Mouse (Mus musculus) adrenal gland, postnatal 4 days (tissue): ENCODE results near the gene Fam149a. TPM values are rescaled to one million over a fixed set of nuclear protein-coding genes. Genes with fewer than 3 reads are reported as not detected.
A peak's percentile ranks its signal among the peaks of the same experiment; 100 is the strongest.
"Not testable (repeated sequence)": the region's sequence is repeated elsewhere in the genome, so short reads cannot be mapped to it uniquely, and the experiment has no call there.

Source experiments
- DNase-seq, 2 experiments: peaks; one replicate each; pipeline ENCODE4 v3.0.0; 2021 to 2022; ENCODE audit warnings: low spot score in 2 of 2, mixed read lengths in 2 of 2
- total RNA-seq, 2 experiments: library from RNA; stranded (reverse); gene quantifications; 2 replicates each; pipeline ENCODE4 v1.2.3; 2021

Gene Fam149a
- total RNA-seq, 2 experiments from 2014 or later: 11.5 to 24.3 TPM

DNA sequence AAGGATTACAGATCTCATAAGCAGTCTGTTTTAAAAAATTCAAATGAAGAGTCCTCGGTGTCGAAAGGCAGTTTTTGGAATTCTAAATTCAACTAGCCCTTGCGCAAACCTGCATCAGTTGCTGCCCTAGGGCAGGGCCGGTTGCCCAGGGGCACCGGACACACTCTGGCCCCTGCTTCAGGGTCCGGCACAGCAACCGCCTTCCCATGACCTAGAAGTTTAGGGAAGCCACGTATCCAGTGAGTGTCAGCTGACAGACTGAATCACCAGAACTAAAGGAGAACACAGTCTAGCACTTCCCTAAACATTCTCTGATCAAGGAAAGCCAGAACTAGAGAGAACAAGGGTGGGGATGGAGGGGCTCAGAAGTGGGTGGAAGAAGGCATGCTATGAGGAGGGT is 48.6 kb downstream of the Fam149a start:
- DNase-seq: peak; percentile 7 to 11

DNA sequence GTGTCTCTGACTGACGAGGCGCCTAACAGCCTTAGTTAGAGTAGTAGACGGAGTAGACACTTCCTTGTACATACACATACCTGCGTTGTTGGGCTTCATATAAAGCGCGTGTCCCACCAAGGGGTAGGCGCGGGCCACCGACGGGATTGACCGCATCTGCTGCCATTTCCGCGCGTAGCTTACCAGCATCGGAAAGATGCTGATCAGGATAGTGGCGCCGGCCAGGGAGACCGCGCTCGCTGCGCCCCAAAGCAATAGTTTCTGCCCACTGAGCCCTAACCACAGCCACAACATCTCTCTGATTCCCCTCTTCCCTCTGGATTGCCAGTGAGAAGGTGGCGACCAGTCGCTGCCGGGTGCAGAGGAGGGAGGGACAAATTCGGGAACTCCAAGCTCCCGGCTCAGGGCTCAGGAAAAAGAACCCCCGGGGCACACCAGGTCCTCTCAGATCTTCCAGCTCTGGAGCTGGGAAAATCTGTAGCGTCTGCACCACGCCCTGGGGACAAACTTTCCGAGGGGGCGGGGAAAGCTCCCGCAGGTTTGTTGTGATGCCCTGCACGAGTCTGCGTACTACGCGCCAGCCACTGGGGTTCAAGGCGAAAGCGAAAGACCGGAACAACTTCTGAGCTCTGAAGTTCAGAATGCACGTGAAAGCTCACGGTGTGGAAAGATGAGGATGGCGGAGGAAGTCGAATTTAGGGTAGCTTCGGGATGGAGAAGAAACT is 49.2 kb downstream of the Fam149a start, which contains the start of gene Cyp4v3:
TSS of gene Cyp4v3 (minus strand) at position 532 of the 725 bp plus-strand sequence.
- peak; percentile 16 to 56 for DNase-seq

DNA sequence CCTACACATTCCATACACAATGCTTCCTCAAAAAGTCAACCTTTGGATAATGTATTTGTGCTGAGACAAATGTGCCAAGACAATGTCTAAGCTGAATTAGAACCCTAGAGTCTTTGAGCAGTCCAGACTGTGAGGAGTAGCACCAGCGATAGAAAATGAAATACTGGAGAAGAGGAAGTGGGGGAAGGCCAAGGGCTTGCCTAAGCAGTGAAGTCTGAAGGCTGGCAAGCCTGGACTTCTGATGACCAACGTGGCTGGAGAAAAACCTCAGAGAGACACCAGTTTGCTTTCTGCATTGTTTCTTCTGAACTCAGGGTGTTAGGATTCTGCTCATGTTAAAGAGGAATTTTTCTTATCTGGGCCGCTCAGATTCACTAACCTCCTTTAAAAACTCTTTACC is 51.2 kb downstream of the Fam149a start:
- no peak for DNase-seq

DNA sequence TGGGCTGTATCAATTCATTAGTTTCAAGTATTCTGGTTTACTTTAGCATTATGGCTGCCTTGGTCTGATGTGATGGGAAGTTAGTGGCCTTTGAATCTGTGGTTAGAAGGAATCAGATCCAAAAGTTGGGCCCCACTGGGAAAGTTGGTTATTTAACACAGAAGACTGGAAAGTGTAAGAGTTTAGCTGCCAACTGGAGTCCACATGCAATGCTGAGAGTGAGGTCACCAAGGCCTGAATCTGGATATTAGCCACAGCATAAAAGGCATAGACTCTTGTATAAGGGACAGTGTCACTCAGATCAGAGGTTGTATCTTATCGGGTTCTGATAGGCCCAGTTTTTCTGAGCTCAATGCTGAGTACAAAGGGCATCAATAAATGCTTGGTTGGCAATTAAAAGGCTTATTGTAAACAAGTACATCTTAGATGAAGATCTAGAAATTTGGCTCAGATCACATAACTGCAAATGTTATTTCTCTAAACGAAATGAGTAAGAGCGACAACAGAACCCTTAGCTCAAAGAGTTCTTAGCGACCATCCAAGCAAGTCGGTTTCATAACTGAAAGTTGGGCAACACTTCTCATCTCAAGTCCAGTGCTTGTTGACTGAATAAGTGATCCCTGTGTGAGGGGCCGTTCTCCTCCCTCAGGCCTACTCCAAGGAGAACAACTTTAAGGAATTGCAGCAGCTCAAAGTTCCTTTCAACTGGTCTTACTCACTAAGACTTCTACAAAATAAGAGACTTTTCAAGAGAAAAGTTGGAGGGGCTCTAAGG is 52.7 kb downstream of the Fam149a start:
- DNase-seq: no peak

DNA sequence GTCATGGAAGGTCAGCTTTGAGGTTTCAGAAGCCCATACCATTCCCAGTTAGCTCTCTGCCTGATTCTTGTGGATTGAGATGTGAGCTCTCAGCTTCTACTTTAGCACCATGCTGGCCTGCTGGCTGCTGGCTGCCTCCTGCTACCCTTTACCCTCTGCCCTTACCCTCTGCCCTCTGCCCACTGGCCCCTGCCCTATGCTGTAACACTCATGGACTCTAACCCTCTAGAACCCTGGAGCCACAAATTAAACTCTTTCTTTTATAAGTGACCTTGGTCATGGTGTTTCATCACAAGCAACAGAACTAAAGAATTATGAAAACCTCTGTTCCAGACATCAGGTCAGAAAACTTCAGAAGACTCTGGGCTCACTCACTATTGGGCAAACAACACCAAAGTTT is 55.0 kb downstream of the Fam149a start:
- not testable (repeated sequence) for DNase-seq

DNA sequence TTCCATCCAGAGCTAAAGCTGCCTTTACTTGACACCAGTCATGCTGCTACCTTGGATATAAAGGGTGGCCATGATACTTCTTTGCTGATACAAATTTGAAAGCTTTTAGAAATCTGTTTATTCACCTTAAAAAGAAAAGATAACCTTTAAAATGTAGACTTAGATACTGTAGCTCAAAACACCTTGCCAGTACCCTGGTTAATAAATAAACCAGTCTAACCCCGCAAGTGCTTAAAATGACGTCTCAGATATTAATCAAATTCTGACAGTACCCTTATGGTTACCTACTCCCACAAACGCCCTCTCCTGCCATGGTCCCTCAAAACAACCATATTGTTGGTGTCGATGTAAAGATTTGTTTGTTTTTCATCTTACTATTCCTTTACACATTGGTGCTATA is 57.9 kb downstream of the Fam149a start:
- DNase-seq: no peak

DNA sequence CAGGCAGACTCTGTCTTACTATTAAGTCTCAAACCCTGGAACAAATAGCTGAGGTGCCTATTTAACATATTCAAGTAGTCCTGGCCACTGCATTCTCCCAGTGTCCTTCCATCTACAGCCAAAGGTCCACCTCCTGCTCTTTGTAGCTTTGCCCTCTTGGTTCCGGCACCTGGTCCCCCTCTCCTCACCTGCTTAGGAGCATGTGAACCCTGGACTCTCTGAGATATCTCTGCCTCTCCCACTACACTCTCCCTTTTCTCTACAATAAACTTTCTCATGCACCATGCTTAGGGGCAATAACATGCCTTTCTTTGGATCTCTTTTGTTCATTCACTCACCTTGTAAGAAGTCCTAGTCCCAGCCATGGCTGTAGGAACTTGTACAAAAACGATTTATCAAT is 60.7 kb downstream of the Fam149a start:
- no peak for DNase-seq

DNA sequence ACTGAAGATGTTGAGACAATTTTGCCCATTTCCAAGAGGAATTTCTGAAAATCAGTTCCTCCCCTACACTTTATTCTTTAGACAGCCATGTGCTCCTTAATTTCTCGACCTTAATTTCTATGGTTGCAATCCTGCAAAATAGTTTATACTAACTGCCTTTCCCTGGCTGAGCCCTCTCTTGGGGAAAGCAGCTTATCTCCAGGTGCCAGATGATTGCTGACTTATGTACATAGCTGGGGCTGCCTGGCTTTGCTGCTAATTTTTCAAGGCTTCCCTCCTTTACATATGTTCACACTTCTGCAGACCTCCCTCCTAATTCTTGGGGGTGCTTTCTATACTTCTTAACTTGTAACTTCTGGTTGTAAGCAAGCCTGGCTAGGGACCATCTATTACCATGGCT is 61.2 kb downstream of the Fam149a start:
- no peak for DNase-seq

DNA sequence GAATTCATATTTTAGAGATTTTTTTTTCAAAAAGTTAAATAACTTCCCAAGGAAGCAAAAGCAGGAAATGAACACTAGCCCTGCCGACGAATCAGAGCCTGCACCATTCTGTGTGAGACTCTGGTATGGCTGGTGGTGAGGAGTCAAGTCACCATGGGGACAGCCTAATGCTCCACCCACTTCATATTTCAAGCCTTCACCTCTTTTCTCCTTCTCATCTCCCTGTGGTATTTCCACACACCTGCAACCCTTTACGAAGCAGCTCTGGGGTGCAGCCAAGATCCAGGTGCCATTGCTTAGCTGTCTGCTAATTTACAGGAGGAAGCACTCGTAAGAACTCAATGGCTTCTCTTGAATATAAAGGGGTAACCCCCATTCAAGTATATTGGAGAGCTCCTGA is 71.1 kb downstream of the Fam149a start:
- no peak for DNase-seq

DNA sequence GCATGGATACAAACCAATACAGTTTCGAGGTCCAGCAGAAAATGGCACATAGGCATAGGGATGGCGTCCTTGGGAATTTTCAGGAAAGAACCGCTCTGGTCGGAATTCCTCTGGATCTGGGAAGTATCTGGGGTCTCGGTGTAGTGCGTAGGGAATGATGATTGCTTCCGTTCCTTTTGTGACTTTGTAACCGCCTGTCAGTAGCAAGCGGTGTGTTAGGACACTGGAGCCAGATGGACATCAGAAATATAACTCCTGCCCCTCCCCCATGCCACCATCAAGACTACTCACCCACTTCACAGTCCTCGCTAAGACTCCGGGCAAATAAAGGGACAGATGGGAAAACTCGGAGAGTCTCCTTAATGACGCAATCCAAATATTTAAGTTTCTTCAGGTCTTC is 73.7 kb downstream of the Fam149a start, which contains the start of gene Gm45753:
TSS of gene Gm45753 (minus strand) at position 101 of the 400 bp plus-strand sequence.
- no peak for DNase-seq

DNA sequence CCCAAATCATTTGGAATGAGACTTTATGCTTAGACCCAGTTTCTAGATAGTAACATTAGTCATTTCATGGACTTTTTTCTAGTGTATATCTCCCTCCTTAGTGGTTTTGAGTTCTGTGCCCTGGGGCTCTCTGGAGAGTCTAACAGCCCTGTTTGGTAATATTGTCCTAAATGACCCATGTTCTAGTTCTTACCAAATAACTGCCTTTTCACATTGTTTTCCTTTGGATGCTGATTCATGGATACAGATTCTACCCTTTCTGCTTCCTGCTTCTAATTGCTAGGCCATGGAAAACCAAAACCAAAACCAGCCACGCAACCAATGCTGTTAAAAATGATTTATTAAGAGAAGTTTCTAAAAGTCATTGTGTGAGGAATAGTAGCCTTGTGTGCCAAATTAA is 76.6 kb downstream of the Fam149a start:
- DNase-seq: no peak

DNA sequence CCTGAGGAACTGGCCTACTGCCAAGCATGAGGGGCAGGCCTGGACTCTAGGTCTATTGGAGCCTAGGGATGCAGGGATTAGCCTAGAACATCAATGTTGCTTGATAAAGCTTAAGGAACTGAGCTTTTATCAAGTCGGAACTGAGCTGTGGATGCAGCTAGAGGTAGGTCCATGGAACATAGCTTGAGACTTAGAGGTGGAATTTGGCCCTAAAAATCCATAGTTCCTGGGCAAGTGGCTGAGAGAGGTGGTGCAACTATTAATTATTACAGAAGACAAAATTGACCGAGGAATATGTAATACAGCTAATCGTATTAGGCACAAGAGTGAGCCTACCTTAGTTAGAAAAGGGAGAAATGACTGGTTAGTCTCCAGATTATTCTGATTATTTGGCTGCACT is 77.7 kb downstream of the Fam149a start:
- DNase-seq: no peak

DNA sequence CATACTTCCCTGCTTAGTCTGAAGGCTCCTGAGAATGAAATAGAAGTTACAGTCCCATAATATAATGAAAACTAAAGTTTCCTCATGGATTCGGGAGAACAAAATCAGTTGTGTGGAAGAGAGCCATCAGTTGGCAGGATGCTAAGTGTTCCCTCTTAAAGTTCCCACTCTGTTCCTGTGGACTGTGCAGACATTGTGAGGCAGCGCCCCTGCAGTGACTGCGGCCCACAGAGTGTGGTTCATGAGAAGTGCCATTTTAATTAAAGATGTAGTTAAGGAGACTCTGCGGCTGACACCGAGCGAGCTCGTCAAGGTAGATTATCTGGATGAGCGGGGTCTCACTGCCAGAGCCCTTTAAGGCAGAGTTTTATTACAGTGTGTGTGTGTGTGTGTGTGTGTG is 79.7 kb downstream of the Fam149a start:
- no peak for DNase-seq

DNA sequence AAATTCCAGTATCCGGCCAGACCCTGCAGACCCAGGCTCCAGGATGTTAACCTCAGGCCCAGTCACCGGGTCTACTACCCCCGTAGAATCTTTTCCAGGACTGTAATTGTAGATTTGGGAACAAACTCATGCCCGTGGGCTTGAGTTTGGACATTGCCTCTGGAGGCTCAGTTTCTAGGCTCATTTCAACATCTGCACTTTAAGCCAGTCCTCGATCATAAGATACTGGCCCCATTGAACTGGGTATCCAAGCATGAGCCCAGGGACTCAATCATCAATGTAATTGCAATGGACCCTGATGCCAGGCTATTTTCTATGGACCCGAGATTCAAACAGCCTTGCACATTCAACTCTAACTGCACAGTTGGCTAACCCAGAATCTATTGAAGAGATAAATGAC is 86.8 kb downstream of the Fam149a start:
- DNase-seq: no peak

DNA sequence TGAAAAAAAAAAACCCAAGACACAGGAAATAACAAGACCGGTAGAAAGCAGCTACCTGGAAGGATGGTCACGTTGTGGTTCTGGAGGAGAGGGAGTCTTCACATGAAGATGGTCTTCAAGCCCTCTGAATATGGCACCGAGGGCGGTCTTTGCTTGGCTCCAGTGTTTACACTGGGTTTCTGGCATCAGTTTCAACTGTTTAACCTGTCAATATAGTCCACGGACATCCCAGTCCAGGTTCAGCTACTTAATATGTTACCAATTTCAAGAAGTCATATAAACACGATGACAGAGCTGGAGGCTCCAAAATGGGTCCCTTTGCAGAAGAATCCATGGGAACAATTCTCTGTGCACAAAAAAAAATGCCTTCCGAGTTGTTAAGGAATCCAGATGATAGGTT is 87.4 kb downstream of the Fam149a start, which contains the start of gene Klkb1:
TSS of gene Klkb1 (minus strand) at position 173 of the 400 bp plus-strand sequence.
- DNase-seq: no peak

DNA sequence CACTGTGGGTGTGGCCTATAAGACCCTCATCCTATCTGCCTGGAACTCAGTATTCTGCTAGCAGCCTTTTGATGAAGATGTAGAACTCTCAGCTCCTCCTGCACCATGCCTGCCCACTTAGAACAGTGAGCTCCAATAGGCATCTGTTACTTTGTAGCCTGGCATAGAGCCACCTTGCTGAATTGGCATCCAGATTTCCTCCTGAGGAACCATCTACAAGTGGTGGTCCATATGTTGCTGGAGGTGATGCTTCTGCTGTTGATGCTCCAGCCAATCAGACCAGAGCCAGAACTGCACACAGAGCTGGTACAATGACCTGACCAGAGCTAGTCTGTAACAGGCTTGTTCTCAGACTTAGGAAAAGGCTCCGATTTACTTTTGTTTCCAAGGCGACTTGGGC is 90.3 kb downstream of the Fam149a start:
- DNase-seq: no peak

Other genes starting within 250 kb of the Fam149a start
- 10 to 100 TPM in 1 of 2 experiments, under 1 TPM in 1; 0.34 to 12.8 TPM for gene F11, start 120.3 kb downstream of the Fam149a start, total RNA-seq
- 1 to 10 TPM in 1 of 2 experiments, under 1 TPM in 1; 0.17 to 5.6 TPM for gene Klkb1, start 87.4 kb downstream of the Fam149a start, total RNA-seq
- gene Gm45753, start 73.8 kb downstream of the Fam149a start, total RNA-seq: 1 to 10 TPM in 1 of 2 experiments, under 1 TPM in 1; 0.39 to 4.2 TPM
- gene Cyp4v3, start 49.1 kb downstream of the Fam149a start, total RNA-seq: 10 to 100 TPM; 10.4 to 12.7 TPM
- 10 to 100 TPM in 1 of 2 experiments, 1 to 10 TPM in 1; 9.7 to 10.7 TPM for gene Tlr3, start 28.8 kb upstream of the Fam149a start, total RNA-seq
- gene Sorbs2, start 125.5 kb upstream of the Fam149a start, total RNA-seq: 10 to 100 TPM; 88.1 TPM